Comparison of ENCODE assay signal across 16 mouse cellular contexts in genomic region chr11:88713479-88713878, GRCm38 (mm10). TPM values are rescaled to one million over a fixed set of nuclear protein-coding genes. Genes with fewer than 3 reads are reported as not detected.
DNase-seq lines count a peak whose midpoint lies in the region; ATAC-seq and TF ChIP-seq lines count a peak whose summit lies in the region.
"Had no signal": no experiment of that assay in that cellular context is flagged by ENCODE, and none has a peak within 500 bp of the region (broad histone marks: within the 10 kb centered on the region; RNA-seq: fewer than 3 reads in every experiment).

No protein-coding gene starts in this region.

- H3K27ac ChIP-seq in CH12.LX (ENCODE audit: insufficient read depth, low read depth): no peak overlapping the region
- no peak overlapping the region for H3K27ac ChIP-seq in embryonic facial prominence, embryonic 10.5 days (replicated peaks)
- no peak overlapping the region for H3K27ac ChIP-seq in hindbrain, embryonic 12.5 days
- no peak overlapping the region for H3K27ac ChIP-seq in midbrain, embryonic 14.5 days (replicated peaks; ENCODE audit: low read depth, low read length)

- no peaks in the 10 kb centered on the region for H3K9me3 ChIP-seq in CH12.LX (replicated peaks; ENCODE audit: low read length)
- no peaks in the 10 kb centered on the region for H3K9me3 ChIP-seq in embryonic facial prominence, embryonic 10.5 days
- H3K9me3 ChIP-seq in hindbrain, embryonic 12.5 days (replicated peaks): no peaks in the 10 kb centered on the region
- H3K9me3 ChIP-seq in midbrain, embryonic 14.5 days (ENCODE audit: control insufficient read depth, low read length): no peaks in the 10 kb centered on the region
- H3K9me3 ChIP-seq: megakaryocyte, embryonic 14.5 days had no signal

- dilution Hi-C loops in CH12.LX (cut with MboI; ENCODE audit: extremely low pct_ligation_motif_present, extremely low pct_unique_long_range_greater_than_20kb, low sequenced_read_pairs): no loop called here

- WGBS in embryonic facial prominence, embryonic 10.5 days: 62% methylated on average over 9 of the region's 9 CpGs
- 42% methylated on average over 9 of the region's 9 CpGs for WGBS in hindbrain, embryonic 12.5 days
- WGBS in midbrain, embryonic 14.5 days: 23% methylated on average over 9 of the region's 9 CpGs

- no peak for TF ChIP-seq RAD21 in CH12.LX (IDR thresholded peaks at IDR 0.05; ENCODE audit: low read depth, low read length)

- H3K4me1 ChIP-seq in CH12.LX (ENCODE audit: control insufficient read depth in 1 of 2, insufficient read depth in 2 of 2): peaks cover 0 to 35% of the 10 kb centered on the region in 2 experiments; a peak in 2 of 4 replicates
- peaks cover 57% of the 10 kb centered on the region for H3K4me1 ChIP-seq in embryonic facial prominence, embryonic 10.5 days
- peaks cover 60% of the 10 kb centered on the region for H3K4me1 ChIP-seq in hindbrain, embryonic 12.5 days
- peaks cover 51% of the 10 kb centered on the region for H3K4me1 ChIP-seq in midbrain, embryonic 14.5 days (ENCODE audit: control insufficient read depth, insufficient read depth, low read length)

- peak overlapping the region; percentile 36; the same call in 1 of the 2 replicates for H3K9ac ChIP-seq in CH12.LX (ENCODE audit: insufficient read depth, low read depth)
- no peak overlapping the region for H3K9ac ChIP-seq in hindbrain, embryonic 12.5 days
- H3K9ac ChIP-seq in midbrain, embryonic 14.5 days (replicated peaks; ENCODE audit: low read length): peak overlapping the region; percentile 16; the same call in 1 of the 2 replicates
- H3K9ac ChIP-seq: liver, postnatal 0 days had no signal

- peaks cover 40% of the 10 kb centered on the region for H3K79me2 ChIP-seq in CH12.LX (replicated peaks; ENCODE audit: control insufficient read depth, extremely low read depth, insufficient read depth, poor library complexity, severe bottlenecking)

- peak overlapping the region in 1 of 3 experiments; percentile 2 for H3K4me3 ChIP-seq in CH12.LX (replicated peaks in 1 of 3; ENCODE audit: low read depth in 2 of 3, low read length in 2 of 3, poor library complexity in 1 of 3)
- peak overlapping the region; percentile 79 for H3K4me3 ChIP-seq in embryonic facial prominence, embryonic 10.5 days
- peak overlapping the region; percentile 94; the same call in 1 of the 2 replicates for H3K4me3 ChIP-seq in hindbrain, embryonic 12.5 days
- peak overlapping the region; percentile 22 for H3K4me3 ChIP-seq in midbrain, embryonic 14.5 days (replicated peaks; ENCODE audit: low read depth, low read length)
- H3K4me3 ChIP-seq: megakaryocyte, embryonic 14.5 days had no signal

- no peaks in the 10 kb centered on the region for H3K27me3 ChIP-seq in CH12.LX (replicated peaks)
- no peaks in the 10 kb centered on the region for H3K27me3 ChIP-seq in embryonic facial prominence, embryonic 10.5 days (replicated peaks; ENCODE audit: low read depth, poor library complexity, severe bottlenecking)
- no peaks in the 10 kb centered on the region for H3K27me3 ChIP-seq in hindbrain, embryonic 12.5 days
- H3K27me3 ChIP-seq in midbrain, embryonic 14.5 days (ENCODE audit: control insufficient read depth, insufficient read depth, low read length): no peaks in the 10 kb centered on the region
- H3K27me3 ChIP-seq: megakaryocyte, embryonic 14.5 days had no signal

- TF ChIP-seq EP300 in CH12.LX (IDR thresholded peaks at IDR 0.05; ENCODE audit: low read length): peak; percentile 73; the same call in 1 of the 2 replicates

- DNase-seq in CH12.LX (ENCODE audit: extremely low read depth): peak; percentile 53
- DNase-seq in embryonic facial prominence, embryonic 10.5 days (ENCODE audit: low spot score): no peak
- DNase-seq in midbrain, embryonic 14.5 days: no peak
- no peak for DNase-seq in gastrocnemius, postnatal 10 days
- DNase-seq in layer of hippocampus, adult 9-10 months (ENCODE audit: low spot score): no peak
- no peak for DNase-seq in cerebellum, postnatal 10 days
- no peak for DNase-seq in adrenal gland, postnatal 25 days
- DNase-seq: cerebellum, adult 11 months; embryo, embryonic 11 days; heart, adult 11 months; heart, postnatal 4 days; kidney, postnatal 4 days; liver, postnatal 0 days; spleen, adult 18-20 months had no signal

- in situ Hi-C loops in CH12.LX (cut with MboI; ENCODE audit: low pct_ligation_motif_present, low pct_unique_long_range_greater_than_20kb, low sequenced_read_pairs): no loop called here

- H3K4me2 ChIP-seq in CH12.LX (ENCODE audit: insufficient read depth, low read depth, poor library complexity, severe bottlenecking): peak overlapping the region; percentile 92; the same call in 1 of the 2 replicates
- peak overlapping the region; percentile 76 for H3K4me2 ChIP-seq in hindbrain, embryonic 12.5 days (replicated peaks)
- H3K4me2 ChIP-seq in midbrain, embryonic 14.5 days (ENCODE audit: low read length): peak overlapping the region; percentile 94

- H3K36me3 ChIP-seq in CH12.LX (replicated peaks in 1 of 2; ENCODE audit: control insufficient read depth in 1 of 2, insufficient read depth in 1 of 2, low read length in 1 of 2): peaks cover 34 to 55% of the 10 kb centered on the region in 2 experiments
- H3K36me3 ChIP-seq in embryonic facial prominence, embryonic 10.5 days (replicated peaks): peaks cover 64% of the 10 kb centered on the region
- H3K36me3 ChIP-seq in hindbrain, embryonic 12.5 days: peaks cover 37% of the 10 kb centered on the region
- H3K36me3 ChIP-seq in midbrain, embryonic 14.5 days (ENCODE audit: control insufficient read depth, insufficient read depth, low read length): peaks cover 28% of the 10 kb centered on the region

- ATAC-seq in hindbrain, embryonic 12.5 days (ENCODE audit: low FRiP score): no peak
- no peak for ATAC-seq in midbrain, embryonic 14.5 days (ENCODE audit: low FRiP score, low TSS enrichment)
- ATAC-seq: liver, postnatal 0 days had no signal

- TF ChIP-seq POLR2A in CH12.LX (IDR thresholded peaks at IDR 0.05; ENCODE audit: low read depth, low read length): no peak

- no peak for TF ChIP-seq CTCF in CH12.LX (conservative IDR thresholded peaks at IDR 0.05 in 1 of 2, IDR thresholded peaks at IDR 0.05 in 1 of 2; ENCODE audit: low read depth in 2 of 2, low read length in 2 of 2)

TF ChIP-seq in CH12.LX, 34 proteins besides CTCF, POLR2A, EP300 and RAD21 (continues in another document):
- TF ChIP-seq KAT2A (IDR thresholded peaks at IDR 0.05; ENCODE audit: insufficient replicate concordance, low read length) (no peak), ELF1 (IDR thresholded peaks at IDR 0.05; ENCODE audit: low read depth, low read length) (0 out of 2 replicates have a peak, but pooled peaks have one; percentile 18), MAX (IDR thresholded peaks at IDR 0.05; ENCODE audit: low read length) (no peak), SIN3A (IDR thresholded peaks at IDR 0.05; ENCODE audit: low read length) (peak; percentile 79; the same call in 1 of the 2 replicates), NRF1 (IDR thresholded peaks at IDR 0.05; ENCODE audit: low read depth, low read length) (no peak), HCFC1 (IDR thresholded peaks at IDR 0.05; ENCODE audit: low read depth, low read length) (no peak), MXI1 (IDR thresholded peaks at IDR 0.05; ENCODE audit: low read depth, low read length) (peak; percentile 80; the same call in 1 of the 2 replicates), CHD2 (IDR thresholded peaks at IDR 0.05; ENCODE audit: low read length) (peak; percentile 92), USF2 (conservative IDR thresholded peaks at IDR 0.05; ENCODE audit: low read depth, low read length) (no peak), SMC3 (IDR thresholded peaks at IDR 0.05; ENCODE audit: low read depth, low read length) (no peak), NELFE (IDR thresholded peaks at IDR 0.05; ENCODE audit: low read depth, low read length) (no peak), JUND (conservative IDR thresholded peaks at IDR 0.05; ENCODE audit: low read depth, low read length) (no peak), MAFK (IDR thresholded peaks at IDR 0.05; ENCODE audit: insufficient replicate concordance, low read length) (peak; percentile 45; the same call in 1 of the 2 replicates), ZKSCAN1 (IDR thresholded peaks at IDR 0.05; ENCODE audit: borderline replicate concordance, low read depth, low read length) (no peak), ZMIZ1 (IDR thresholded peaks at IDR 0.05; ENCODE audit: low read depth, low read length) (no peak), USF1 (IDR thresholded peaks at IDR 0.05; ENCODE audit: low read depth, low read length) (no peak), PAX5 (IDR thresholded peaks at IDR 0.05; ENCODE audit: low read length) (no peak), BHLHE40 (IDR thresholded peaks at IDR 0.05; ENCODE audit: low read depth, low read length) (peak; percentile 57), GABPA (IDR thresholded peaks at IDR 0.05; ENCODE audit: insufficient replicate concordance, low read depth, low read length) (no peak), CHD1 (IDR thresholded peaks at IDR 0.05; ENCODE audit: low read depth, low read length) (no peak), MAZ (IDR thresholded peaks at IDR 0.05; ENCODE audit: low read depth, low read length) (peak; percentile 92), E2F4 (IDR thresholded peaks at IDR 0.05; ENCODE audit: insufficient replicate concordance, low read depth, low read length) (no peak), MYC (IDR thresholded peaks at IDR 0.05; ENCODE audit: low read depth, low read length) (0 out of 2 replicates have a peak, but pooled peaks have one; percentile 14), IRF4 (IDR thresholded peaks at IDR 0.05; ENCODE audit: low read depth, low read length) (peak; percentile 72), POLR2AphosphoS2 (IDR thresholded peaks at IDR 0.05; ENCODE audit: low read depth, low read length) (no peak), TBP (conservative IDR thresholded peaks at IDR 0.05; ENCODE audit: low read depth, low read length) (no peak), MEF2A (IDR thresholded peaks at IDR 0.05; ENCODE audit: borderline replicate concordance, low read depth, low read length) (0 out of 2 replicates have a peak, but pooled peaks have one; percentile 30), TCF12 (IDR thresholded peaks at IDR 0.05; ENCODE audit: low read depth, low read length) (peak; percentile 62), JUN (IDR thresholded peaks at IDR 0.05; ENCODE audit: insufficient read depth, low read depth, low read length) (no peak)

RNA-seq across cellular contexts. Expression of gene Msi2, which starts 4.8 kb away (rescaled TPM):
- 46.3 and 52.6 TPM in 2 replicates for total RNA-seq in CH12.LX (2012; rRNA removed)
- 73.1 and 76.2 TPM in 2 replicates for total RNA-seq in CH12.LX (2014; rRNA removed)
- 33.7 and 40.3 TPM in 2 replicates for polyA plus RNA-seq in CH12.LX (2012; ENCODE audit: insufficient read length, low read depth)
- 20.2 and 22.6 TPM in 2 replicates for polyA plus RNA-seq in embryonic facial prominence, embryonic 10.5 days (2016; fragmentation: Nextera tagmentation; extraction: Ambion mirVana)
- 34.8 and 35.9 TPM in 2 replicates for polyA plus RNA-seq in hindbrain, embryonic 12.5 days (2016; fragmentation: Nextera tagmentation; extraction: Ambion mirVana)
- polyA plus RNA-seq in midbrain, embryonic 14.5 days (2014; fragmentation: Nextera tagmentation; extraction: Ambion mirVana): 33.1 and 61.8 TPM in 2 replicates
- total RNA-seq in gastrocnemius, postnatal 10 days (2021): 100 to 1,000 TPM; 186 to 195 TPM
- total RNA-seq in adrenal gland, postnatal 25 days (2021): 154 and 189 TPM in 2 replicates
